Mouse (Mus musculus): ENCODE results near the gene Gm11437. TPM values are rescaled to one million over a fixed set of nuclear protein-coding genes. Genes with fewer than 3 reads are reported as not detected.

Gene Gm11437
- polyA plus RNA-seq (2012; rRNA removed; ENCODE audit: low replicate concordance): 1.7 and 3.2 TPM in 2 replicates

DNA sequence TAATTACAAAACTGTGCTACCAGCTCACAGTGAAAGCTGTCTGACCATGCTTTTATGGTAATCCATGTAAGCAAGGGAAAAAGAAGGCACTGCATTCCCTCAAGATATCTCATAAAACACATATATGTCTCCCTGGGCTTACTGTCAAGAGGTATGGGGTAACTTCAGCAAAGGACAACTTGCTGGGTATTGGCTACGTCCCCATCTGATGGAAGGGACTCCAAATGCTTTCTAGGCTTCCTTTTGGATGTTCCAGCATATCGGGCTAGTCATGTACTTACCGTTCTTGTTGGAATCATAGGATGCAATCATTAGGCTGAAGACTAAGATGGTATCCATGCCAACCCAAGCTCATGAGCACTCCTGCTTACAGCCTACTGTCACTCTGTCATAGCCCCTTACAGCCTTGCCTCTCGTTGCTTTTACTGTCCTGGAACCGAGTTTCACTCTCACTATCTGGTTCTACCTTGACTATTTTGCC lies at the start of gene Gm11437:
Gene Gm11437, minus strand, starts transcription at position 431 of the 481 bp plus-strand sequence.

DNA sequence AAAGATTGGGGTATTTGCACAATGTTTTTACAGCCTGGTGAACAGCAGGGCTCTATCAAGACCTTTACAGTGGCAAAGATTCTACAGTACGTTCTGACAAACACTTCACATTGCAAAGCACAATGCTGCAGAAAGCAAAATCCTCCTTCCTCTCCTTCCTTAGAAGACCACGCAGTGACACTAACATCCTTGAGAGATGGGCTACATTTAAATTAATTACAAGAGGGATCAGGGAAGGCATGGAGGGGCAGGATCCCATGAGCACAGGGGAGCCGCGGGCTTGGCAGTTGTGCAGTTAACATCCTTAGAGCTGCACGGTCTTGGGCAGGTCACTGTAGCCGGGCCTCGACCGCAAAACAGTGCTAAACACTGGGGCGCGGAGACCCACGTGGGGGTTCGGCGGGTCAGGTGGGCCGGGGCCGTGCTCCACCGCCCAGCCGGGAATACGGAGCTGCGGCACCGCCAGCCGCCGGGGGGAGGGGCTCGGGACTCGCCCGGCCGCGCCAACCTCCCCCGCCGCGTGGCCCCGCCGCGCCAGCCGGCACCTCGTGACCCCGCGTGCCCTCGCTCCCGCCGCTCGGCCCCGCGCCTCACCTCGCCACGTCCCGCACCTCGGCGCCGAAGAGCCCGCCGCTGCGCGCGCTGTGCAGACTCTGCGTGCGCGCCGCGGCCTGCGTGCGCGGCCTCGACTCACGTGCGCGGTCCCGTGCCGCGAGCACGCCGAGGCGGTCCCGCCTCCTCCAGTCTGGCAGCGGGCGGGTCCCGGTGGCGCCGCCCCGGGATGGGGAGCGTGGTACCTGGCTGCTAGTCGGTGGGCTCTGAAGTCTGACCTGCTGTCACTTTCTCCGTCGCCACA lies 38.1 kb downstream of the Gm11437 start, which contains the start of the genes Tada2a and Acaca:
Gene Tada2a, minus strand, starts transcription at position 658 of the 856 bp plus-strand sequence.
Gene Acaca, plus strand, starts transcription at position 730 of the 856 bp plus-strand sequence.

Other genes with a start within 250 kb of the Gm11437 start
- gene Ddx52, start 225.4 kb downstream of the Gm11437 start, polyA plus RNA-seq (2012; rRNA removed; ENCODE audit: low replicate concordance): 0.63 and 0.82 TPM in 2 replicates
- 6.0 and 13.6 TPM in 2 replicates for gene Synrg, start 203.0 kb downstream of the Gm11437 start, polyA plus RNA-seq (2012; rRNA removed; ENCODE audit: low replicate concordance)
- gene Dusp14, start 98.2 kb downstream of the Gm11437 start, polyA plus RNA-seq (2012; rRNA removed; ENCODE audit: low replicate concordance): 7.5 and 9.4 TPM in 2 replicates
- gene Tada2a, start 37.9 kb downstream of the Gm11437 start, polyA plus RNA-seq (2012; rRNA removed; ENCODE audit: low replicate concordance): 0.79 and 1.7 TPM in 2 replicates
- 1.8 and 3.4 TPM in 2 replicates for gene Acaca, start 37.8 kb downstream of the Gm11437 start, polyA plus RNA-seq (2012; rRNA removed; ENCODE audit: low replicate concordance)

Data from duodenum, adult 2 months (tissue).